Mouse (Mus musculus) cerebellum, adult 2 months (tissue): ENCODE results near the gene Leo1.

Source experiments
- CTCF ChIP-seq: fragments of 200-500 bp; IDR thresholded peaks from 2 replicates; pipeline ENCODE4 v1.5.1; 2011; ENCODE audit warnings: low read depth, mild to moderate bottlenecking, control low read depth, low read length, moderate library complexity, borderline replicate concordance; ENCODE audit not compliant: insufficient read depth
- POLR2A ChIP-seq: fragments of 200-500 bp; IDR thresholded peaks from 2 replicates; pipeline ENCODE4 v1.6.1; 2011; ENCODE audit warnings: low read length, control low read depth, borderline replicate concordance; ENCODE audit not compliant: insufficient read depth

- TF ChIP-seq POLR2A = no peak
- no peak for TF ChIP-seq CTCF
Observed at GRCm38 (mm10) chr9:75435291-75435690, 6.0 kb upstream of the Leo1 start.
